Mouse (Mus musculus): Measurements from ENCODE around the gene Traf3ip3.

DNA sequence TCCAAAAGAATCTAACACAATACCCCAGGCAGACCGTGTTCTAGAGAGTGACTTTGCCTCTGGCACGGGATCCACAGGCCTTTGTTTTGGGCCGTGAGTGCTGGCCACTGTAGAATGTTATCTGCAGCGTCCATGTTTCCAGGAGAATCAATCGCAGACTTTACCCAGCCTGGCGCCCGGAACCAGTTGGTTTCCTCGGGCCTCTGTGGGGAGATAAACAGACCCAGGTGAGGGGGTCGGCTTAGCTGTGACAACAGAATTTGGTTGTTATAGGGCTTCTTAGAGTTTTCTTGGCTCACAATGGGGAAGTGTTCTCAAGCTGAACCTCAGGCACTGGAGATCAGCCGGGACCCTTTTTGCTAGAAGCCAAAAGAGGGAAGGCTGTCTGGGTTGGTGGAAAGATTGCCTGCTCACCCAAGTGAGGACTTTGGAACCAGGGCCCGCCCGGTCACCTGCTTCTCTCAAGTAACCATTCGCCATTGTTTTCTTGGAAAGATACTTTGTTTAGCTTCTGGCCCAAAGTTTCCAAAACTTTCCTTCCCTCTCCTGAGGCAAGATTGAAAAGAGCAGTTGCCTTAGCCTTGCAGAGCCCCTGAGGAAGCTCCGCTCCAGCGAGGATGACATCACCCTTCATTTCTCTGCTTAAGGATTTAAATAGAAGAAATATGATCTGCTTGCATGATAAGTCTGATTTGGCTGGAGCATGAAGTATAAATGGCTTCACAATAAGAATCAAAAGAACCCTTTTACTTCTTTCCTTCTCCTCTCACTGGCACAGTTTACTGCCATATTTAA lies 45.0 kb downstream of the Traf3ip3 start:
- no peak for TF ChIP-seq CTCF (IDR thresholded peaks at IDR 0.05 in 2 of 3, conservative IDR thresholded peaks at IDR 0.05 in 1 of 3; ENCODE audit: control insufficient read depth in 1 of 3, insufficient read depth in 1 of 3, low read depth in 2 of 3, low read length in 3 of 3, poor library complexity in 1 of 3, severe bottlenecking in 1 of 3)
- TF ChIP-seq E2F4 (IDR thresholded peaks at IDR 0.05; ENCODE audit: borderline replicate concordance, low read depth, low read length), result no peak
- TF ChIP-seq EP300 (IDR thresholded peaks at IDR 0.05; ENCODE audit: low read depth in 1 of 2, low read length in 2 of 2), result 0 out of 4 replicates have a peak, but pooled peaks of 1 of the 2 experiments have one; percentile 27
- TF ChIP-seq POLR2A (IDR thresholded peaks at IDR 0.05; ENCODE audit: control insufficient read depth in 1 of 2, insufficient read depth in 1 of 2, low read depth in 1 of 2, low read length in 2 of 2, poor library complexity in 1 of 2), result no peak
- no peak for TF ChIP-seq SIN3A (IDR thresholded peaks at IDR 0.05; ENCODE audit: low read length)
- no peak for TF ChIP-seq USF2 (IDR thresholded peaks at IDR 0.05; ENCODE audit: borderline replicate concordance in 1 of 2, insufficient read depth in 1 of 2, low read depth in 1 of 2, low read length in 2 of 2)
- no peak for TF ChIP-seq TCF12 (IDR thresholded peaks at IDR 0.05; ENCODE audit: low read depth, low read length)
- peak; percentile 36 for TF ChIP-seq GATA1 (IDR thresholded peaks at IDR 0.05; ENCODE audit: low read depth, low read length)
- TF ChIP-seq CHD2 (IDR thresholded peaks at IDR 0.05; ENCODE audit: low read length), result no peak
- no peak for TF ChIP-seq NRF1 (IDR thresholded peaks at IDR 0.05; ENCODE audit: insufficient read depth, low read depth, low read length, poor library complexity, severe bottlenecking)
- TF ChIP-seq ZMIZ1 (IDR thresholded peaks at IDR 0.05; ENCODE audit: low read depth, low read length), result no peak
- TF ChIP-seq USF1 (IDR thresholded peaks at IDR 0.05; ENCODE audit: low read depth, low read length), result no peak
- no peak for TF ChIP-seq MXI1 (IDR thresholded peaks at IDR 0.05; ENCODE audit: low read depth, low read length)
- no peak for TF ChIP-seq RCOR1 (IDR thresholded peaks at IDR 0.05; ENCODE audit: low read depth, low read length)

All from MEL (cell line).